Mouse (Mus musculus): ENCODE measurements around the gene Plet1. TPM values are rescaled to one million over a fixed set of nuclear protein-coding genes. Genes with fewer than 3 reads are reported as not detected.

Gene Plet1
- polyA plus RNA-seq, 1 experiment from 2014 or later, result 0.19 TPM

DNA sequence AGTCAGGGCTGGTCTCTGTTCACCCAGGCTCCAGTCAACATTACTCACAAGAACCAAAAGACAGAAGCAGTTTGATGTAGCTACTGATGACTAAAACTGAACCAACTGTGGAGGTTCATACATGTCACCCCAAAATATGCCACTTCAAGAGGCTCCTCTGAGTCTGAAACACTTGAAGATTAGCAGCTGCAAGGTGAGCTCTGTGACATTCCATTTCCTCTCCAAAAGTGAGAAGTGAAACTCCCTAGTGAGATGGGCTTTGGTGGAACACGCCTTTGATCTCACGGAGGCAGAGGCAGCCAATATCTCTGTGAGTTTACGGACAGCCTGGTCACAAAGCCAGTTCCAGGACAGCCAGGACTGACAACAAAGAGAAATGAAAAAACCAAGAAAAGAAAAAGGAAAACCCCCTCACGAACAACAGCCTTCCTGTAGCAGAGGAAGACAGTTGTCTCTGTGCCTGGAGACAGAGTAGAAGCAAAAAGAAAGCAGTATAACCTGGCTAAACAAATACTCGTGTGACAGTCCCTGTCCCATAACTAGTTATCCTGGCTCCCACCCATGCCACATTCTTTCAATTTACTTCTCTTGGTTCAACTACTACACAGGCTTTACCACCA lies 53.6 kb downstream of the Plet1 start:
- Histone ChIP-seq H3K36me3 (no peaks in the 10 kb centered on the region), H3K9me3 (no peaks in the 10 kb centered on the region), H3K4me3 (no peak overlapping the region), H3K9ac (no peak overlapping the region), H3K4me2 (replicated peaks) (no peak overlapping the region), H3K4me1 (no peaks in the 10 kb centered on the region), H3K27ac (no peak overlapping the region), H3K27me3 (no peaks in the 10 kb centered on the region)
- no peak for ATAC-seq (ENCODE audit: low FRiP score, low read depth)
- 26% methylated on average over 5 of the region's 5 CpGs for WGBS

DNA sequence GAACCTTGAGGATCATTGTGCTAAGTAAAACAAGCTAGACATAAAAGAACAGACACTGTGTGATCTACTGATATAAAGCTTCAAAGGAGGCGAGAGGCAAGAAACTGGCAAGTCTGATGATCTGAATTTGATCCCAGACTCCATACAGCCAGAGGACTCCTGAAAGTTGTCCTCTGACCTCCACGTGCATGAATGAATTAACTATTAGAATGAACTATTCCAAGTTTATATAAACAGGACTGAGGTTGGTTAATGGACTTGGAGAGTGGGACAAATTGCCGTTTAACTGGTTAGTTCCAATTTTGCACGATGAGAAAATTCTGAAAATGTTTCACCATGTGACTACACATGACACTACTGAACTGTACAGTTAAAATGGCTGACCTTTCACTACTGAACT lies 54.6 kb downstream of the Plet1 start:
- Histone ChIP-seq H3K9me3 (no peaks in the 10 kb centered on the region), H3K36me3 (no peaks in the 10 kb centered on the region), H3K9ac (no peak overlapping the region), H3K4me2 (replicated peaks) (no peak overlapping the region), H3K4me1 (no peaks in the 10 kb centered on the region), H3K4me3 (no peak overlapping the region), H3K27me3 (no peaks in the 10 kb centered on the region), H3K27ac (no peak overlapping the region)
- ATAC-seq (ENCODE audit: low FRiP score, low read depth), result no peak
- 88% methylated on average over 4 of the region's 4 CpGs for WGBS

DNA sequence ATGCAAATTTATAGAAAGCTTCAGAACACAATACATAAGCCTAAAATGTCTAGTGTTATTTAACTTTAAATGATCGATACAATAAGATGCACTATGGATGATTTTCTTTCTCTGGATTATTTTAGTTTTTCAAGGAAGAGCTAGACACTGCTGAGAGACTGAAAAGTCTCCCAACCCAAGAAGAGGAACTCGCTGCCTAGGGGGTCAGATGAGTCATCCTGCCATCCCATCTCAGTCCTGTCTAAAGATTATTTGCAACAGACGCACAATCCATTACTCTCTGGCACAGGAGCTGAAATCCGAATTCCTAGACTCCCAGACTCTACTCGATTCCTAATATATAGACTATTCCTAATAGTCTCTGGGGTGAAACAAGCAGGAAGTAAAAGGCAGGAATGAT lies 57.9 kb downstream of the Plet1 start:
- Histone ChIP-seq H3K4me2 (replicated peaks) (no peak overlapping the region), H3K27me3 (no peaks in the 10 kb centered on the region), H3K9ac (no peak overlapping the region), H3K9me3 (no peaks in the 10 kb centered on the region), H3K27ac (no peak overlapping the region), H3K4me3 (no peak overlapping the region), H3K4me1 (0 out of 2 replicates have a peak, but pooled peaks cover 5% of the 10 kb centered on the region), H3K36me3 (no peaks in the 10 kb centered on the region)
- no peak for ATAC-seq (ENCODE audit: low FRiP score, low read depth)
- 75% methylated on average over 5 of the region's 5 CpGs for WGBS

DNA sequence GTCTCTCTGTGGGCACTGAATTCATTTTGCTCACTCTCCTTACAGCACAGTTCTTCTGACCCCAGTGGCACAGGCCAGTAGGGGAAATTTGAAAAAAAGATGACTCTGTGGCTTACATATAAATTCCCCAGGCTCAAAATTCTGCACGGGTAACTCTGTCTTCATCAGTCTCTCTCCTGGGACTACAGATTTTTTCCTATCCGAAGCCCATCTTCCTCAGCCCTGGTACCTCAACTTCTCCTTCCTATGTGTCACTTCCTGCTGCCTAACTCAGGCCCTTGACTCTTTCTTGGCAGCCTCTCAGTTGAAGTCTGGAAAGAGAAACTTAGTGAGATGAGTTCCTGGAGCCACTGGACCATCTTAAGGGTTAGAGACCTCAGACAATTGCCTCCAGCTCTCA lies 59.2 kb downstream of the Plet1 start:
- Histone ChIP-seq H3K4me3 (no peak overlapping the region), H3K27ac (no peak overlapping the region), H3K9me3 (no peaks in the 10 kb centered on the region), H3K4me2 (replicated peaks) (no peak overlapping the region), H3K4me1 (0 out of 2 replicates have a peak, but pooled peaks cover 5% of the 10 kb centered on the region), H3K9ac (no peak overlapping the region), H3K36me3 (no peaks in the 10 kb centered on the region), H3K27me3 (no peaks in the 10 kb centered on the region)
- WGBS, result 70% methylated on average over 2 of the region's 2 CpGs
- no peak for ATAC-seq (ENCODE audit: low FRiP score, low read depth)

DNA sequence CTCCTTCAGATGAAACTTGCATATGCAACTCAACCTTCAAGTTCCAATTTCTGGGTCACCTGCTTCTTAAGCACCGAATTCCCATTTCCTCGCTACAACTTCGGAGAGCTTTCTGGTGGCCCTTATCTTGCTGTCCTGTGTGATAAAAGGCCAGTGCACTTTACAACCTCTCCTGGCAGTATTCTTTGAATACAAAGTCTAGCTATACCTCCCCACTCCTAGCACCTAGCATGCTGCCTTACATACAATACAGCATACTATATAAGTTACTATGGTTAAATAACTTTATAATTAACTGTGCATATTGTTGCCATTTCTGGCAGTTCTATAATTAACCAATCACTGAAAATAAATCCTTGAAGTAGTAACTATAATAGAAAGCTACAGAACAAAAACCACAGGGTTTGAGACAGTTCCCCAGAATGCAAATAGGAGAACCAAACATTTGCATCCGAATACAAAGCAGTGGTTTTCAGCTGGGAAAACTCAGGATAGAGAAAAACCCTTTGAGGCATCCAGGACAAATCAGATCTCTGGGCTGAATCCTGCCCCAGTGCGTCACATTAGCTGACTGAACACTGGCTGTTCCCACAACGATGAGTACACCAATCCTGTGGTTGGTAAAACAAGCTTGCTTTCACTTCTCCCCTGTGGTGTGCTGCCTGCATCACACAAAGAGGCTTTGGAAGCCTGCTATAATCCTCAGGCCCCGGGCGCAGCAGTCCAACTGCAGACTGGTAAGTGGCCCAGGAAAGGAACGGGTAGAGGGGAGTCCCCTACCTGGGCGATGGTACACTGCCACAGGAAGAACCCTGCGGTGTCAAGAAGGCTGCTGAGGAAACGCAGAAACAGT lies 60.1 kb downstream of the Plet1 start, which contains the start of gene Il18:
Gene Il18, plus strand, starts transcription at position 587 of the 853 bp plus-strand sequence.
- no peak within 1 kb of the TSS for H3K27ac ChIP-seq
- ATAC-seq (ENCODE audit: low FRiP score, low read depth), result no peak

DNA sequence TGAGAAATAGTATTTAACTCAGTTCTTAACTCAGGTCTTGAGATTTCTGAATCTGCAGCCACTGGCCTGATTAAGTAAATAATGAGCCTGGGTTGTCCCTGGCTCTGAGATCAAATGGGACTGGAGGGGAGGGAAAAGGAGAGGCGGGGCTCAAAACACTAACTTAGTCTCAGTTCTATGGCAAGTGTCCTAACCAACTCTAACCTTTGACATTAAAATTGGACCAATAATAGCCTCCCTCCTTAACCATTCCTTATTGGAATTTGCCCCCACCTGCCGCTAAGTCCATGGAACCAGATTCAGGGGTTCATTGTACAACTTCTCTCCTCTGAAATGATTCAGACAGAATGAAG lies 60.7 kb downstream of the Plet1 start, which contains the start of gene Bco2:
Gene Bco2, minus strand, starts transcription at position 88 of the 353 bp plus-strand sequence.
- Histone ChIP-seq H3K4me2 (replicated peaks) (peak within 1 kb of the TSS; percentile 50), H3K4me3 (no peak within 1 kb of the TSS), H3K36me3 (no peaks in the 10 kb centered on the region), H3K9me3 (no peaks in the 10 kb centered on the region), H3K4me1 (0 out of 2 replicates have a peak, but pooled peaks cover 5% of the 10 kb centered on the region), H3K27ac (no peak within 1 kb of the TSS), H3K27me3 (no peaks in the 10 kb centered on the region), H3K9ac (peak within 1 kb of the TSS; percentile 45; the same call in 1 of the 2 replicates)
- WGBS, result 36% methylated on average over 2 of the region's 2 CpGs
- ATAC-seq (ENCODE audit: low FRiP score, low read depth), result no peak

More for the DNA sequence above, 60.1 kb downstream of the Plet1 start, which contains the start of gene Il18:
- peak within 1 kb of the TSS; percentile 45; the same call in 1 of the 2 replicates for H3K9ac ChIP-seq
- H3K4me1 ChIP-seq, result 0 out of 2 replicates have a peak, but pooled peaks cover 5% of the 10 kb centered on the region
- 33% methylated on average over 12 of the region's 12 CpGs for WGBS
- no peaks in the 10 kb centered on the region for H3K27me3 ChIP-seq
- H3K9me3 ChIP-seq, result no peaks in the 10 kb centered on the region
- H3K36me3 ChIP-seq, result no peaks in the 10 kb centered on the region
- peak within 1 kb of the TSS; percentile 50 for H3K4me2 ChIP-seq (replicated peaks)
- no peak within 1 kb of the TSS for H3K4me3 ChIP-seq

Other genes with a start within 250 kb of the Plet1 start
- 251 and 308 TPM in 2 replicates for gene Rpl10-ps3, start 149.6 kb upstream of the Plet1 start, polyA plus RNA-seq (2015; fragmentation: Nextera tagmentation; extraction: Ambion mirVana)
- gene Pts, start 34.2 kb downstream of the Plet1 start, polyA plus RNA-seq (2015; fragmentation: Nextera tagmentation; extraction: Ambion mirVana), result 71.2 and 84.3 TPM in 2 replicates
- gene Il18, start 60.3 kb downstream of the Plet1 start, polyA plus RNA-seq (2015; fragmentation: Nextera tagmentation; extraction: Ambion mirVana), result 2.6 and 2.7 TPM in 2 replicates
- 0.15 and 0.23 TPM in 2 replicates for gene Bco2, start 60.7 kb downstream of the Plet1 start, polyA plus RNA-seq (2015; fragmentation: Nextera tagmentation; extraction: Ambion mirVana)
- gene Tex12, start 66.8 kb downstream of the Plet1 start, polyA plus RNA-seq (2015; fragmentation: Nextera tagmentation; extraction: Ambion mirVana), result not detected in 2 replicates
- gene Sdhd, start 109.3 kb downstream of the Plet1 start, polyA plus RNA-seq (2015; fragmentation: Nextera tagmentation; extraction: Ambion mirVana), result 257 and 259 TPM in 2 replicates
- 242 and 267 TPM in 2 replicates for gene Timm8b, start 109.4 kb downstream of the Plet1 start, polyA plus RNA-seq (2015; fragmentation: Nextera tagmentation; extraction: Ambion mirVana)
- gene Pih1d2, start 122.8 kb downstream of the Plet1 start, polyA plus RNA-seq (2015; fragmentation: Nextera tagmentation; extraction: Ambion mirVana), result 3.7 and 3.8 TPM in 2 replicates
- gene Nkapd1, start 122.9 kb downstream of the Plet1 start, polyA plus RNA-seq (2015; fragmentation: Nextera tagmentation; extraction: Ambion mirVana), result 24.5 and 26.9 TPM in 2 replicates
- gene Dlat, start 165.3 kb downstream of the Plet1 start, polyA plus RNA-seq (2015; fragmentation: Nextera tagmentation; extraction: Ambion mirVana), result 41.4 and 45.4 TPM in 2 replicates
- gene Dixdc1, start 245.0 kb downstream of the Plet1 start, polyA plus RNA-seq (2015; fragmentation: Nextera tagmentation; extraction: Ambion mirVana), result 18.6 and 23.6 TPM in 2 replicates

All from limb, embryonic 13.5 days (tissue).